In genomic region chr19:12476721-12477270, GRCm38 (mm10) we compare ENCODE assay signal across 10 mouse cellular contexts. TPM values are rescaled to one million over a fixed set of nuclear protein-coding genes. Genes with fewer than 3 reads are reported as not detected.
DNase-seq lines count a peak whose midpoint lies in the region; ATAC-seq lines count a peak whose summit lies in the region.
"Had no signal": no experiment of that assay in that cellular context is flagged by ENCODE, and none has a peak within 500 bp of the region (broad histone marks: within the 10 kb centered on the region; RNA-seq: fewer than 3 reads in every experiment).

No protein-coding gene starts in this region.

- H3K36me3 ChIP-seq in lung, embryonic 16.5 days (ENCODE audit: control insufficient read depth, insufficient read depth, low read length) = peaks cover 18% of the 10 kb centered on the region
- H3K36me3 ChIP-seq in kidney, embryonic 15.5 days = peaks cover 34% of the 10 kb centered on the region

- H3K4me3 ChIP-seq in lung, embryonic 16.5 days (ENCODE audit: low read length) = no peak overlapping the region
- no peak overlapping the region for H3K4me3 ChIP-seq in kidney, embryonic 15.5 days (replicated peaks)
- H3K4me3 ChIP-seq: limb, embryonic 12.5 days; neural tube, embryonic 12.5 days had no signal

- WGBS in lung, embryonic 16.5 days = 21% methylated on average over 5 of the region's 5 CpGs
- 23% methylated on average over 5 of the region's 5 CpGs for WGBS in kidney, embryonic 15.5 days

- no peak overlapping the region for H3K4me2 ChIP-seq in lung, embryonic 16.5 days (ENCODE audit: low read depth, low read length)
- no peak overlapping the region for H3K4me2 ChIP-seq in kidney, embryonic 15.5 days
- H3K4me2 ChIP-seq: limb, embryonic 12.5 days; neural tube, embryonic 12.5 days had no signal

- H3K9me3 ChIP-seq in lung, embryonic 16.5 days (ENCODE audit: control insufficient read depth, low read length) = no peaks in the 10 kb centered on the region
- no peaks in the 10 kb centered on the region for H3K9me3 ChIP-seq in kidney, embryonic 15.5 days (replicated peaks)
- H3K9me3 ChIP-seq: limb, embryonic 12.5 days; neural tube, embryonic 12.5 days had no signal

- DNase-seq in lung, postnatal 14 days = no peak
- DNase-seq in brain, adult 2 months (ENCODE audit: low read depth, low spot score) = peak; percentile 61
- DNase-seq in thymus, postnatal 10 days (ENCODE audit: low spot score in 2 of 2) = peak; percentile 18 to 33
- no peak for DNase-seq in layer of hippocampus, adult 9-11 months
- no peak for DNase-seq in urinary bladder, postnatal 10 days (ENCODE audit: low spot score)

- peak overlapping the region; percentile 25; the same call in 1 of the 2 replicates for H3K27ac ChIP-seq in lung, embryonic 16.5 days (ENCODE audit: low read length)
- H3K27ac ChIP-seq in kidney, embryonic 15.5 days = peak overlapping the region; percentile 41; the same call in 1 of the 2 replicates
- H3K27ac ChIP-seq: limb, embryonic 12.5 days; neural tube, embryonic 12.5 days had no signal

- H3K4me1 ChIP-seq in lung, embryonic 16.5 days (replicated peaks; ENCODE audit: control insufficient read depth, insufficient read depth, low read length) = peaks cover 43% of the 10 kb centered on the region
- peaks cover 21% of the 10 kb centered on the region for H3K4me1 ChIP-seq in kidney, embryonic 15.5 days

- ATAC-seq in lung, embryonic 16.5 days (ENCODE audit: low read depth) = no peak
- ATAC-seq in kidney, embryonic 15.5 days (replicated peaks; ENCODE audit: low FRiP score) = no peak; the same call in 1 of the 2 replicates

- no peaks in the 10 kb centered on the region for H3K27me3 ChIP-seq in lung, embryonic 16.5 days (ENCODE audit: control insufficient read depth, insufficient read depth, low read depth, low read length)
- H3K27me3 ChIP-seq in kidney, embryonic 15.5 days = no peaks in the 10 kb centered on the region
- H3K27me3 ChIP-seq: limb, embryonic 12.5 days; neural tube, embryonic 12.5 days had no signal

- no peak overlapping the region for H3K9ac ChIP-seq in lung, embryonic 16.5 days (ENCODE audit: low read length)
- H3K9ac ChIP-seq in kidney, embryonic 15.5 days = no peak overlapping the region
- H3K9ac ChIP-seq: limb, embryonic 12.5 days; neural tube, embryonic 12.5 days had no signal

RNA-seq across cellular contexts. Expression of gene Mpeg1, which starts 16.2 kb away (rescaled TPM):
- 0.79 and 0.88 TPM in 2 replicates for polyA plus RNA-seq in lung, embryonic 16.5 days (2015; fragmentation: Nextera tagmentation; extraction: Ambion mirVana)
- 0.57 and 0.62 TPM in 2 replicates for polyA plus RNA-seq in kidney, embryonic 15.5 days (2015; fragmentation: Nextera tagmentation; extraction: Ambion mirVana)

RNA-seq across cellular contexts. Expression of gene Dtx4, which starts 24.5 kb away (rescaled TPM):
- polyA plus RNA-seq in lung, embryonic 16.5 days (2015; fragmentation: Nextera tagmentation; extraction: Ambion mirVana) = 16.0 and 16.5 TPM in 2 replicates
- 6.2 and 6.7 TPM in 2 replicates for polyA plus RNA-seq in kidney, embryonic 15.5 days (2015; fragmentation: Nextera tagmentation; extraction: Ambion mirVana)

RNA-seq across cellular contexts. Expression of gene Pfpl, which starts 49.1 kb away (rescaled TPM):
- not detected in 2 replicates for polyA plus RNA-seq in lung, embryonic 16.5 days (2015; fragmentation: Nextera tagmentation; extraction: Ambion mirVana)
- not detected in 2 replicates for polyA plus RNA-seq in kidney, embryonic 15.5 days (2015; fragmentation: Nextera tagmentation; extraction: Ambion mirVana)
- polyA plus RNA-seq: limb, embryonic 12.5 days; macrophage; neural tube, embryonic 12.5 days had no signal

RNA-seq across cellular contexts. Expression of gene Olfr1441, which starts 59.6 kb away (rescaled TPM):
- not detected in 2 replicates for polyA plus RNA-seq in lung, embryonic 16.5 days (2015; fragmentation: Nextera tagmentation; extraction: Ambion mirVana)
- not detected in 2 replicates for polyA plus RNA-seq in kidney, embryonic 15.5 days (2015; fragmentation: Nextera tagmentation; extraction: Ambion mirVana)
- polyA plus RNA-seq: limb, embryonic 12.5 days; macrophage; neural tube, embryonic 12.5 days had no signal

Comparison
In these comparisons a context has a peak if more than half of its experiments do, and no peak if none do; other contexts are left out.
1. DNase-seq: peak in brain, adult 2 months (single experiment) and thymus, postnatal 10 days (2 of 2); none in lung, postnatal 14 days (single experiment), layer of hippocampus, adult 9-11 months (single experiment) and urinary bladder, postnatal 10 days (single experiment).